Mouse (Mus musculus): ENCODE results near the gene Wdtc1. TPM values are rescaled to one million over a fixed set of nuclear protein-coding genes. Genes with fewer than 3 reads are reported as not detected.
A peak's percentile ranks its signal among the peaks of the same experiment; 100 is the strongest.

Wdtc1 gene
- total RNA-seq, 2 experiments from 2014 or later: 8.7 to 10.6 TPM

GRCm38 (mm10) chr4:133337833-133338520 is 15.3 kb downstream of the Wdtc1 start:
- ATAC-seq (replicated peaks; ENCODE audit: poor library complexity): no peak

- ATAC-seq (replicated peaks; ENCODE audit: poor library complexity): no peak
These were observed 20.0 kb downstream of the Wdtc1 start for GRCm38 (mm10) chr4:133333306-133333705.

GRCm38 (mm10) chr4:133330296-133330695 is 23.0 kb downstream of the Wdtc1 start:
- ATAC-seq (replicated peaks; ENCODE audit: poor library complexity): no peak

GRCm38 (mm10) chr4:133328129-133328528 is 25.2 kb downstream of the Wdtc1 start:
- peak; percentile 61; the same call in 1 of the 2 replicates for ATAC-seq (replicated peaks; ENCODE audit: poor library complexity)

GRCm38 (mm10) chr4:133319667-133320066 is 33.6 kb downstream of the Wdtc1 start:
- ATAC-seq (replicated peaks; ENCODE audit: poor library complexity): no peak

GRCm38 (mm10) chr4:133315991-133316390 is 37.3 kb downstream of the Wdtc1 start:
- no peak for ATAC-seq (replicated peaks; ENCODE audit: poor library complexity)

GRCm38 (mm10) chr4:133314896-133315295 is 38.4 kb downstream of the Wdtc1 start:
- ATAC-seq (replicated peaks; ENCODE audit: poor library complexity): no peak

GRCm38 (mm10) chr4:133309948-133310347 is 43.3 kb downstream of the Wdtc1 start:
- ATAC-seq (replicated peaks; ENCODE audit: poor library complexity): peak; percentile 87

GRCm38 (mm10) chr4:133307331-133307730 is 46.0 kb downstream of the Wdtc1 start:
- ATAC-seq (replicated peaks; ENCODE audit: poor library complexity): peak; percentile 85

GRCm38 (mm10) chr4:133305825-133306224 is 47.5 kb downstream of the Wdtc1 start:
- no peak for ATAC-seq (replicated peaks; ENCODE audit: poor library complexity)

GRCm38 (mm10) chr4:133304770-133305169 is 48.5 kb downstream of the Wdtc1 start:
- ATAC-seq (replicated peaks; ENCODE audit: poor library complexity): no peak

- no peak for ATAC-seq (replicated peaks; ENCODE audit: poor library complexity)
These were observed 50.6 kb downstream of the Wdtc1 start for GRCm38 (mm10) chr4:133302668-133303067.

- peak; percentile 72 for ATAC-seq (replicated peaks; ENCODE audit: poor library complexity)
These were observed 51.5 kb downstream of the Wdtc1 start for GRCm38 (mm10) chr4:133301802-133302201.

GRCm38 (mm10) chr4:133300421-133300820 is 52.9 kb downstream of the Wdtc1 start:
- ATAC-seq (replicated peaks; ENCODE audit: poor library complexity): no peak

GRCm38 (mm10) chr4:133299701-133300100 is 53.6 kb downstream of the Wdtc1 start:
- ATAC-seq (replicated peaks; ENCODE audit: poor library complexity): no peak

GRCm38 (mm10) chr4:133298516-133299365 is 54.5 kb downstream of the Wdtc1 start:
- ATAC-seq (replicated peaks; ENCODE audit: poor library complexity): no peak

GRCm38 (mm10) chr4:133297801-133298238 is 55.5 kb downstream of the Wdtc1 start:
- ATAC-seq (replicated peaks; ENCODE audit: poor library complexity): peak; percentile 95

GRCm38 (mm10) chr4:133297360-133297759 is 55.9 kb downstream of the Wdtc1 start:
- no peak for ATAC-seq (replicated peaks; ENCODE audit: poor library complexity)

GRCm38 (mm10) chr4:133294084-133294483 is 59.2 kb downstream of the Wdtc1 start:
- no peak for ATAC-seq (replicated peaks; ENCODE audit: poor library complexity)

- no peak for ATAC-seq (replicated peaks; ENCODE audit: poor library complexity)
These were observed 60.1 kb downstream of the Wdtc1 start for GRCm38 (mm10) chr4:133292901-133293843.

- ATAC-seq (replicated peaks; ENCODE audit: poor library complexity): no peak
These were observed 60.9 kb downstream of the Wdtc1 start for GRCm38 (mm10) chr4:133292405-133292804.

Measured in megakaryocyte progenitor cell, adult 5-6 weeks (primary cell).